Mouse (Mus musculus): ENCODE measurements around the gene Sh3bp5.

DNA sequence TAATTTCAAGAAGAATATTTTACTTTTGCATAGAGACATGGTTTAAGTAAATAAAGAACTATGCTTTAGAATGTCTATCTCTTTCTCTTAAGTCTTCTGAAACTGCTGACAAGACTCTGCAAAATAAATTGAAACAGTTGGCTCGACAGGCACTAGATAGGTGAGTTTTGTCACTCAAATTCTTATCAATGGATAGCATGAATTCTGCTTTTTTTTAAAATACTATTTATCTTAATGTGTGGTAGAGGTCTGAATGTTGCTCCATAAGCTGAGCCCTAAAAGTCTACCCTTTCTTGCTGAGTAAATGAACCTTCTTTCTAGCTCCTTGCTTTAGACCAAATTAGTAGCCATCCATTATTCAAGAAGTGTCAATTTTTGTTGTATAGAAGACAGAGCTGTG is 90.5 kb downstream of the Sh3bp5 start:
- no peak for TF ChIP-seq CTCF (IDR thresholded peaks at IDR 0.05; ENCODE audit: extremely low read depth, insufficient read length, insufficient replicate concordance, low read depth, low read length)
- no peak for TF ChIP-seq POLR2A (IDR thresholded peaks at IDR 0.05; ENCODE audit: low read depth, low read length)

Data from small intestine, adult 2 months (tissue).